Mouse (Mus musculus): ENCODE measurements around the gene Ccsap.

The Ccsap gene

GRCm38 (mm10) chr8:123880271-123880670 is 20.3 kb upstream of the Ccsap start:
- DNase-seq (ENCODE audit: low read depth): no peak

DNA sequence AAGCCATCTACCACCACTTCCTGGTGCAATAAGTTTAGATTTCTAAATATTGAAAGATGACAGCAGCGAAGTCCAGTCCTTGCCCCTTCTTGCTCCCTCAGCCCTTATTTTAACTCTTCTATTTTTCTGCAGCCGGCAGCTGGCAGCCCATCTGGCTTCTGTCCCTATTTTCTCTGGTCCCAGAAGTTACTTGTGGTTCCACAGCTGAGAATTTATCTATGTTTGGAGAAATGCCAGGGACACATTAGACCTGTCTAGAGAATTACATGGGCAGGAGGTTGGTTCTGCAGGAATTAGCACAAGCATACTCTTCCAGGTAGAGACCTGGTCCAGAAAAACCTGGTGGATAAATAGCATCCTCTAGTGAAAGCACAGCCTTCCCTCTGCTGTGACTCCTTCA is 17.9 kb upstream of the Ccsap start:
- no peak for DNase-seq (ENCODE audit: low read depth)

- DNase-seq (ENCODE audit: low read depth): no peak
These were observed 14.3 kb upstream of the Ccsap start for GRCm38 (mm10) chr8:123874324-123874723.

DNA sequence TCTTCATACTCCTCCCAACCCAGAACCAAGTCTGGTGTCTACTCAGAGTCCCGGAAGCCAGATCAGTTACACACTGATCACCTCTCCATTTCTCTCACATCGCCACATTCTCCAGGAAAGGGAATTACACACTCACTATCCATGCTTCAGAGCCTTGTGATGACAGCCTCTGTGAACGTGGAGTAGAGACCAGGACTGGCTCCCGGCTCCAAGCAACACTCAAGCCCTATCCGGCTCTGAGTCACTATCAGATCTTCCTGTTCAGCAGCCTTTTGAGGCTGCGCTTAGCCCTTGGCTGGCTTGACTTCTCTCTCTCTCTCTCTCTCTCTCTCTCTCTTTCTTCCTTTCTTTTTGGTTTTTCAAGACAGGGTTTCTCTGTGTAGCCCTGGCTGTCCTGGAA is 13.4 kb upstream of the Ccsap start:
- no peak for DNase-seq (ENCODE audit: low read depth)

GRCm38 (mm10) chr8:123872048-123872447 is 12.0 kb upstream of the Ccsap start:
- no peak for DNase-seq (ENCODE audit: low read depth)

GRCm38 (mm10) chr8:123866971-123867370 is 7.0 kb upstream of the Ccsap start:
- no peak for DNase-seq (ENCODE audit: low read depth)

- DNase-seq (ENCODE audit: low read depth): no peak
These were observed 5.8 kb upstream of the Ccsap start for GRCm38 (mm10) chr8:123865786-123866185.

DNA sequence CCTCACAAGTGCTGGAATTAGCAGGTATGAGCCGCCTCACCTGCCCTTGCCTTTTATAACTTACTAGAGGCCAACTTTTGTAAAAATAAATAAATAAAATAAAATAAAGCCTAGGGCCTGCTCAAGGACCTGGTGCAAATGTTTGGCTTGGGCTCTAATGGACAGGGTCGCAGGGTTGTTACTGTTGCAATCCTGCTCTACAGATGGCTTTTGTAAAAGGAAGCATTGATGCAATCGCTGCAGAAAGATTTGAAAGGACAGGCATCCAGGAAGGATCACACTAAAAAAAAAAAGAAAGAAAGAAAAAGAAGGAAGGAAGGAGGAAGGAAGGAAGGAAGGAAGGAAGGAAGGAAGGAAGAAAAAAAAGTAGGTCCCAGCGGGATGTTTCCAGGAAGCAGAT is 377 bp upstream of the Ccsap start:
- no peak for DNase-seq (ENCODE audit: low read depth)

DNA sequence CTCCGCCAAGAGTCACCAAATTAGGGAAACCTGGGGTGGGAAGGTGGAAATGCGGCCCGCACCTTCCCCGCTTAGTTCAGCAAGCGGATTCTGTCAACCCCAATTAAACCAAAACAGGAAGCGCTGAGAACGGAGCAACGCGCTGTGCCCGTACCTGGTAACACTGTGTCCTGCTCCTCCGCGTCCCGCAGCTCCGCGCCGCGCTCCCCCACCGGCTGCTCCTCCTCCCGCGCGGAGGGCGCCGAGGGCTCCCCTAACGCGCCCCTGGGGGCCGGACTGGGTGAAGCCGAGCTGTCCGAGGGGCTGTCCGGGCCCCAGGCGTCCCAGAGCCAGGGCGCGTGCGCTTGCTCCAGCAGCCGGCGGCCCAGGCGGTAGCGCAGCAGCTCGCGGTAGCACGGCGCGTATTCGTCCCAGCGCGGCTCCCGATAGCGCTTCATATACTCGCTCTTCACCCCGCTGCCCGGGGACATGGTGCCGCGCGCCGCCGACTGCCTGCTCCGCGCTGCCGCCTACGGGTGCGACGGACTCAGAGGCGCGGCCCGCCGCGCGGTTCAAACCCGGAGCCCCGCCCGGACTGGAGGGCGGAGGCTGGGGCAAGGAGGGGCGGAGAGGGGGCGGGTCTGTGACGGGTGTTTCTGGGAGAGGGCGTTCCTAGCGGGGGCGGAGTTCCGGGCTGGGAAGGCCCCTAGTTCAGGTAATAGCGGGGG is 915 bp downstream of the Ccsap start:
- peak; percentile 96 for DNase-seq (ENCODE audit: low read depth)

DNA sequence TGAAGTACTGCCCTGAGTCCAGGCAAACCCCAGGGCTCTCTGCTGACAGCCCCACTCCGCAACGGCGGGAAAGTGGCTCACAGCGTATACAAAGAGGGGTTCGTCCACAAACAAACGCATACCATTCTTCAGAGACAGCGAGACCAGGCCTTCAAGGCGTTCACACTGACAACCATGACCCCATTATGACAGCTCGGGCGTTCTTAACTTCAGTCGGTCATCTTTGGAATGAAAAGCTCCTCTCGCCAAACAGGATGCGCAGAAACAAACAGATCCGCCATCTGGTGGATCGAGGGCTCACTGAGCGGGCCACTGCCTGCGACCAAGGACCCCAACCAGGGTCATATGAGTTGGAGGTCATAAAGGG is 1.5 kb downstream of the Ccsap start:
- DNase-seq (ENCODE audit: low read depth): no peak

GRCm38 (mm10) chr8:123857361-123857760 is 2.6 kb downstream of the Ccsap start:
- no peak for DNase-seq (ENCODE audit: low read depth)

GRCm38 (mm10) chr8:123854733-123855475 is 5.1 kb downstream of the Ccsap start:
- DNase-seq (ENCODE audit: low read depth): no peak

DNA sequence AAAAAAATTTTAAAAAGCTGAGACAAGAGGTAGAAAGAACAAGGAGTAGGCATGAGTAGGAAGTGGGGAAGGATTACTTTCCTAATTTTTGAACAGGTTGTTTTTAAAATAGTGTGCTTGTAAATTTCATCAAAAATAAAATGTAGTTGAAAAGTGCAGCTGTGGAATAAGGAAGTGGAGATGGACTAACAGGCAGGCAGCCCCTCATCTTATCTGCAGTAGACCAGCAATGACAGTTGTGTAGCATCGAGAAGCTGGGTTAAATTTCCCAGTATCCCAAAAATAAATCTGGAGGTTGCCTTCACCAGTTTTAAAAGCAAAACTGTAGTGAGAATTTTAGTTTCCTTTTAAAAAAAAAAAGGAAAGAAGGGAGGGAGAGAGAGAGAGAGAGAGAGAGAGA is 5.8 kb downstream of the Ccsap start:
- no peak for DNase-seq (ENCODE audit: low read depth)

- DNase-seq (ENCODE audit: low read depth): no peak
These were observed 8.4 kb downstream of the Ccsap start for GRCm38 (mm10) chr8:123851590-123851989.

- no peak for DNase-seq (ENCODE audit: low read depth)
These were observed 10.7 kb downstream of the Ccsap start for GRCm38 (mm10) chr8:123849352-123849751.

- DNase-seq (ENCODE audit: low read depth): no peak
These were observed 12.5 kb downstream of the Ccsap start for GRCm38 (mm10) chr8:123847546-123847945.

DNA sequence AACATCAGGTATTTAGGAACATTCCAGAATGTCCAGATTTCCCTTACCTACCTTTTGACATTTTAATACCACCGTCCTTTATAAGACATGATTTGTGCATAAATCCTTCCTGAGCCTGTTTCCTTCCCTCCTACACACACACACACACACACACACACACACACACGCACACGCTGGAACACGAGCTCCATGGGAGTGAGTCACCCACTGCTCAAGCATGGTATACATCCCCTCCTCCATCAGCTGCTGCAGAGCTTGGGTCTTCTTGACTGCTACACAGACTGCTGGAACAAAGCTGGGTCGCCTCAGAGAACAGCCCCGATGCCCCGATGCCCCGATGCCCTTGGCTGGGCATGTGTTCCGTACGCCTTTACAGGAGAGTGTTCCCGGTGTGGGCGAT is 13.5 kb downstream of the Ccsap start:
- no peak for DNase-seq (ENCODE audit: low read depth)

GRCm38 (mm10) chr8:123845991-123846390 is 14.0 kb downstream of the Ccsap start:
- no peak for DNase-seq (ENCODE audit: low read depth)

DNA sequence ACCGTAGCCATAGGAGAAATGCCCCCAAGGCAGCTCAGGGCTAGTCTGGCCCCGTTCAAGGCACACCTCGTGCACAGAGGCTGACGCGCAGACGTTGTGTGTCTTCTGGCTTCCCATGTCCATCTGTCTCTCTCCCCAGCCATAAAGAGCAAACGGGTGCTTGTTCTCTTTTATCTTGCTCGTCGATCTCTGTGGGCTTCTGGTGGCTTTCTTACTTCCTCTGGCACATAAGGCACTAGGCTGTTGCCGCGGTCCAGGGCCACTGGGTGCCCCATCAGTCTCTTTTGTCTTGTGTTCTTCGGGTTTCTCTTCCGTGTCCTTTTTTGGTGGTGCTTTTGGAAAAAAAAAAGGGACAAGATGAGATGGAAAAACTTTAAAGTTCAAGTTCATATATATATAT is 14.9 kb downstream of the Ccsap start:
- no peak for DNase-seq (ENCODE audit: low read depth)

GRCm38 (mm10) chr8:123844341-123844740 is 15.7 kb downstream of the Ccsap start:
- DNase-seq (ENCODE audit: low read depth): no peak

- DNase-seq (ENCODE audit: low read depth): no peak
These were observed 17.9 kb downstream of the Ccsap start for GRCm38 (mm10) chr8:123842086-123842485.

GRCm38 (mm10) chr8:123840578-123841345 is 19.2 kb downstream of the Ccsap start:
- no peak for DNase-seq (ENCODE audit: low read depth)

GRCm38 (mm10) chr8:123838496-123838895 is 21.5 kb downstream of the Ccsap start:
- no peak for DNase-seq (ENCODE audit: low read depth)
